Mouse (Mus musculus) limb, embryonic 14.5 days (tissue): ENCODE results near the gene Adamts13. TPM values are rescaled to one million over a fixed set of nuclear protein-coding genes. Genes with fewer than 3 reads are reported as not detected.
A peak's percentile ranks its signal among the peaks of the same experiment; 100 is the strongest.

Experiments
- ATAC-seq: fragments of 200-750 bp; cut with Nextera tagmentation; 2 replicates; pipeline ENCODE4 v1.8.0; 2017; ENCODE audit warnings: low read depth, moderate number of reproducible peaks, moderate TSS enrichment; ENCODE audit not compliant: low FRiP score
- DNase-seq: peaks from one replicate; pipeline ENCODE4 v3.0.0-alpha.2; 2015; ENCODE audit warnings: low spot score
- H3K27ac ChIP-seq: fragments of 300-500 bp; sonication (generic); replicated peaks from 2 replicates; pipeline ENCODE4 v1.5.1; 2014; ENCODE audit warnings: low read depth, mild to moderate bottlenecking, low read length, moderate library complexity, mixed read lengths
- H3K27me3 ChIP-seq: fragments of 300-500 bp; sonication (generic); 2 replicates; pipeline ENCODE4 v1.6.1; 2014; ENCODE audit warnings: low read length, mixed read lengths; ENCODE audit not compliant: control insufficient read depth, insufficient read depth
- H3K36me3 ChIP-seq: fragments of 300-500 bp; sonication (generic); 2 replicates; pipeline ENCODE4 v1.6.1; 2014; ENCODE audit warnings: mild to moderate bottlenecking, low read length, moderate library complexity, mixed read lengths; ENCODE audit not compliant: control insufficient read depth, insufficient read depth
- H3K4me1 ChIP-seq: fragments of 300-500 bp; sonication (generic); 2 replicates; pipeline ENCODE4 v1.6.1; 2014; ENCODE audit warnings: antibody characterized with exemption, low read length, mixed read lengths; ENCODE audit not compliant: control insufficient read depth, insufficient read depth
- H3K4me2 ChIP-seq: fragments of 300-500 bp; sonication (generic); replicated peaks from 2 replicates; pipeline ENCODE4 v1.6.1; 2014; ENCODE audit warnings: low read depth, mild to moderate bottlenecking, low read length, moderate library complexity; ENCODE audit not compliant: severe bottlenecking
- H3K4me3 ChIP-seq: fragments of 300-500 bp; sonication (generic); replicated peaks from 2 replicates; pipeline ENCODE4 v1.5.1; 2014; ENCODE audit warnings: low read length
- H3K9ac ChIP-seq: fragments of 300-500 bp; sonication (generic); 2 replicates; pipeline ENCODE4 v1.6.1; 2014; ENCODE audit warnings: mild to moderate bottlenecking, low read depth, low read length, moderate library complexity; ENCODE audit not compliant: severe bottlenecking
- H3K9me3 ChIP-seq: fragments of 300-500 bp; sonication (generic); 2 replicates; pipeline ENCODE4 v1.6.1; 2016; ENCODE audit warnings: low read length; ENCODE audit not compliant: control insufficient read depth
- POLR2A ChIP-seq: fragments of 200-500 bp; IDR thresholded peaks from 2 replicates; pipeline ENCODE4 v1.8.0; 2012; ENCODE audit warnings: inconsistent platforms, mild to moderate bottlenecking, moderate library complexity, borderline replicate concordance; ENCODE audit not compliant: insufficient read depth, insufficient read length; ENCODE audit errors: extremely low read depth
- WGBS: fragments of 180-500 bp; shearing (Covaris S2); extraction: QIAGEN DNeasy Blood & Tissue Kit; methylation state at CpG from one replicate; pipeline ENCODE4 v1.1.7; 2014; 5-methylcytosine and 5-hydroxymethylcytosine counted together
- polyA plus RNA-seq, 2 experiments: library from polyadenylated mRNA; depleted of rRNA in 1 of 2; stranded (reverse) in 1 of 2; unstranded in 1 of 2; fragments of >200 nt; fragmentation: Nextera tagmentation in 1 of 2; extraction: Ambion mirVana in 1 of 2; gene quantifications; 2 replicates each; pipeline versions ENCODE4 v1.2.1 to v1.2.3; 2012 to 2014

The Adamts13 gene
- polyA plus RNA-seq, 2 experiments, result 0.04 TPM; not detected in 1

- Histone ChIP-seq H3K4me1 (peaks cover 26% of the 10 kb centered on the region), H3K4me3 (peak within 1 kb of the TSS; percentile 93), H3K4me2 (peak within 1 kb of the TSS; percentile 57), H3K9ac (peak within 1 kb of the TSS; percentile 97), H3K27ac (peak within 1 kb of the TSS; percentile 93), H3K27me3 (no peaks in the 10 kb centered on the region), H3K36me3 (peaks cover 34% of the 10 kb centered on the region), H3K9me3 (no peaks in the 10 kb centered on the region)
- DNase-seq (peak; percentile 95), ATAC-seq (peak; percentile 96)
- WGBS, result under 1% methylated on average over 50 of the region's 70 CpGs
- peak; percentile 95 for TF ChIP-seq POLR2A
These were observed 39.7 kb upstream of the Adamts13 start, which contains the start of the genes Surf4 and Stkld1 for GRCm38 (mm10) chr2:26933304-26934055. Gene Surf4, minus strand, starts transcription at chr2:26933928. Gene Stkld1, plus strand, starts transcription at chr2:26934047.

- no peak overlapping the region for H3K9ac ChIP-seq
- no peak for ATAC-seq
- H3K27ac ChIP-seq, result no peak overlapping the region
- WGBS, result 94% methylated on average over 2 of the region's 2 CpGs
- H3K4me1 ChIP-seq, result peaks cover 20% of the 10 kb centered on the region
- H3K27me3 ChIP-seq, result no peaks in the 10 kb centered on the region
- H3K36me3 ChIP-seq, result peaks cover 16% of the 10 kb centered on the region
- DNase-seq, result no peak
- H3K4me3 ChIP-seq, result no peak overlapping the region
- H3K9me3 ChIP-seq, result no peaks in the 10 kb centered on the region
- TF ChIP-seq POLR2A, result no peak
- H3K4me2 ChIP-seq, result no peak overlapping the region
These were observed 37.9 kb upstream of the Adamts13 start for GRCm38 (mm10) chr2:26935286-26935685.

GRCm38 (mm10) chr2:26936425-26936824 is 36.8 kb upstream of the Adamts13 start:
- Histone ChIP-seq H3K27me3 (no peaks in the 10 kb centered on the region), H3K27ac (no peak overlapping the region), H3K36me3 (peaks cover 4% of the 10 kb centered on the region; the same call in 1 of the 2 replicates), H3K4me2 (no peak overlapping the region), H3K9ac (no peak overlapping the region), H3K4me3 (no peak overlapping the region), H3K4me1 (peaks cover 9% of the 10 kb centered on the region), H3K9me3 (no peaks in the 10 kb centered on the region)
- no peak for TF ChIP-seq POLR2A
- DNase-seq (no peak), ATAC-seq (no peak)
- 53% methylated on average over 1 of the region's 1 CpGs for WGBS

GRCm38 (mm10) chr2:26941539-26941938 is 31.7 kb upstream of the Adamts13 start:
- TF ChIP-seq POLR2A, result no peak

GRCm38 (mm10) chr2:26943253-26943652 is 30.0 kb upstream of the Adamts13 start:
- Histone ChIP-seq H3K27me3 (no peaks in the 10 kb centered on the region), H3K9me3 (no peaks in the 10 kb centered on the region), H3K27ac (no peak overlapping the region), H3K9ac (no peak overlapping the region), H3K4me3 (no peak overlapping the region), H3K36me3 (peaks cover 2% of the 10 kb centered on the region; the same call in 1 of the 2 replicates), H3K4me1 (no peaks in the 10 kb centered on the region), H3K4me2 (no peak overlapping the region)
- 83% methylated on average over 3 of the region's 3 CpGs for WGBS
- ATAC-seq (no peak), DNase-seq (no peak)
- TF ChIP-seq POLR2A, result no peak

More at GRCm38 (mm10) chr2:26941539-26941938, 31.7 kb upstream of the Adamts13 start:
- ATAC-seq, result no peak
- DNase-seq, result no peak
- Histone ChIP-seq H3K27ac (no peak overlapping the region), H3K4me3 (no peak overlapping the region), H3K9me3 (no peaks in the 10 kb centered on the region), H3K36me3 (no peaks in the 10 kb centered on the region), H3K27me3 (no peaks in the 10 kb centered on the region), H3K4me1 (no peaks in the 10 kb centered on the region), H3K9ac (no peak overlapping the region), H3K4me2 (no peak overlapping the region)
- WGBS, result 56% methylated on average over 5 of the region's 5 CpGs
